Mouse (Mus musculus) midbrain, postnatal 0 days (tissue): ENCODE measurements at regions not wholly inside any gene's neighbourhood (a gene's known extent, or its start where the extent isn't known, plus 50 kb on each side); places are given as distances from the start of the nearest gene placed in this dataset.

Experiments used
- ATAC-seq: fragments of 200-750 bp; cut with Nextera tagmentation; 2 replicates; pipeline ENCODE4 v1.8.0; 2017; ENCODE audit warnings: moderate number of reproducible peaks, mild to moderate bottlenecking, moderate TSS enrichment, moderate library complexity; ENCODE audit not compliant: low FRiP score
- DNase-seq: peaks from one replicate; pipeline ENCODE4 v3.0.0-alpha.2; 2015; ENCODE audit warnings: low spot score
- H3K27ac ChIP-seq: fragments of 300-500 bp; sonication (generic); 2 replicates; pipeline ENCODE4 v1.5.1; 2014; ENCODE audit warnings: low read depth, mild to moderate bottlenecking, low read length, mixed read lengths
- H3K27me3 ChIP-seq: fragments of 300-500 bp; sonication (generic); 2 replicates; pipeline ENCODE4 v1.6.1; 2014; ENCODE audit warnings: low read length, control low read depth, mixed read lengths; ENCODE audit not compliant: insufficient read depth
- H3K36me3 ChIP-seq: fragments of 300-500 bp; sonication (generic); 2 replicates; pipeline ENCODE4 v1.6.1; 2014; ENCODE audit warnings: low read length, control low read depth, mixed read lengths; ENCODE audit not compliant: insufficient read depth
- H3K4me1 ChIP-seq: fragments of 300-500 bp; sonication (generic); 2 replicates; pipeline ENCODE4 v1.6.1; 2014; ENCODE audit warnings: mild to moderate bottlenecking, control low read depth, antibody characterized with exemption, low read length, mixed read lengths; ENCODE audit not compliant: insufficient read depth
- H3K4me2 ChIP-seq: fragments of 300-500 bp; sonication (generic); 2 replicates; pipeline ENCODE4 v1.6.1; 2014; ENCODE audit warnings: low read depth, mild to moderate bottlenecking, low read length, mixed read lengths; ENCODE audit not compliant: poor library complexity, severe bottlenecking
- H3K4me3 ChIP-seq: fragments of 300-500 bp; sonication (generic); 2 replicates; pipeline ENCODE4 v1.5.1; 2014; ENCODE audit warnings: low read depth, mild to moderate bottlenecking, low read length, moderate library complexity
- H3K9ac ChIP-seq: fragments of 300-500 bp; sonication (generic); replicated peaks from 2 replicates; pipeline ENCODE4 v1.6.1; 2014; ENCODE audit warnings: mild to moderate bottlenecking, low read length, moderate library complexity, mixed read lengths; ENCODE audit not compliant: poor library complexity, severe bottlenecking
- H3K9me3 ChIP-seq: fragments of 300-500 bp; sonication (generic); 2 replicates; pipeline ENCODE4 v1.6.1; 2016; ENCODE audit warnings: low read length, control low read depth
- CTCF ChIP-seq: IDR thresholded peaks from 2 replicates; pipeline ENCODE4 v1.5.1; 2016; ENCODE audit warnings: antibody characterized with exemption, mild to moderate bottlenecking
- WGBS: fragments of 180-500 bp; shearing (Covaris S2); extraction: QIAGEN DNeasy Blood & Tissue Kit; methylation state at CpG from one replicate; pipeline ENCODE4 v1.1.7; 2014; 5-methylcytosine and 5-hydroxymethylcytosine counted together

- 72% methylated on average over 5 of the region's 5 CpGs for whole genome bisulfite sequencing
- no peak for TF ChIP-seq CTCF
- H3K9me3 ChIP-seq = no peaks in the 10 kb centered on the region
- no peak for DNase-seq
- H3K27ac ChIP-seq = no peak overlapping the region
- no peak for ATAC-seq
- no peak overlapping the region for H3K4me3 ChIP-seq
- H3K27me3 ChIP-seq = no peaks in the 10 kb centered on the region
- H3K4me2 ChIP-seq = no peak overlapping the region
- no peak overlapping the region for H3K9ac ChIP-seq
- H3K4me1 ChIP-seq = no peaks in the 10 kb centered on the region
- no peaks in the 10 kb centered on the region for H3K36me3 ChIP-seq
Observed at GRCm38 (mm10) chr3:21898241-21898640, 178.2 kb upstream of the Tbl1xr1 start.

- H3K4me2 ChIP-seq = no peak overlapping the region
- WGBS = 74% methylated on average over 2 of the region's 2 CpGs
- no peak overlapping the region for H3K9ac ChIP-seq
- no peak overlapping the region for H3K27ac ChIP-seq
- H3K36me3 ChIP-seq = no peaks in the 10 kb centered on the region
- DNase-seq (peak; percentile 17), ATAC-seq (no peak)
- no peak for TF ChIP-seq CTCF
- no peaks in the 10 kb centered on the region for H3K4me1 ChIP-seq
- no peaks in the 10 kb centered on the region for H3K27me3 ChIP-seq
- no peaks in the 10 kb centered on the region for H3K9me3 ChIP-seq
- H3K4me3 ChIP-seq = no peak overlapping the region
Observed at GRCm38 (mm10) chr3:21905384-21906073, 170.9 kb upstream of the Tbl1xr1 start.

- Histone ChIP-seq H3K4me3 (no peak overlapping the region), H3K9ac (no peak overlapping the region), H3K27ac (no peak overlapping the region), H3K4me2 (no peak overlapping the region), H3K9me3 (no peaks in the 10 kb centered on the region), H3K27me3 (no peaks in the 10 kb centered on the region), H3K4me1 (no peaks in the 10 kb centered on the region), H3K36me3 (no peaks in the 10 kb centered on the region)
- DNase-seq = no peak
- 93% methylated on average over 4 of the region's 4 CpGs for WGBS
- no peak for ATAC-seq
- TF ChIP-seq CTCF = no peak
Observed at GRCm38 (mm10) chr3:21908828-21909227, 167.6 kb upstream of the Tbl1xr1 start.

DNA sequence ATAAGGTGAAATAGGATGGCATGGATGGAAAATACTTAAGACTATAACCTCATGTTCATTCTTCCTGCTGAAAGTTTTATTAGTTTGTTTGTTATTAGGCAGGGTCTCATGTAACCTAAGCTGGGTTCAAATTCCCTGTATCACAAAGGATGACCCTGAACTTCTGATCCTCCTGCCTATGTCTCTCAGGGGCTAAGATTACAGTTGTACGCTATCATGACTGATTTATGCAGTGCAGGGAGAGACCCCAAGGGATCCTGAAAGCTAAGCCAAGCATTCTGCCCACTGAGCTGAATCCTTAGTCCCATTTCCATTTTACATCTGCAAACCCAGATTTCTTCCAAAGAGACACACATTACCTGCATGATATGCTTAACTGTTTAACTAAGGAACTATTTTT lies 166.4 kb upstream of the Tbl1xr1 start:
- H3K27ac ChIP-seq = no peak overlapping the region
- H3K36me3 ChIP-seq = no peaks in the 10 kb centered on the region
- H3K4me3 ChIP-seq = no peak overlapping the region
- 50% methylated on average over 1 of the region's 1 CpGs for WGBS
- DNase-seq (no peak), ATAC-seq (no peak)
- TF ChIP-seq CTCF = no peak
- H3K27me3 ChIP-seq = no peaks in the 10 kb centered on the region
- H3K4me2 ChIP-seq = no peak overlapping the region
- H3K9me3 ChIP-seq = no peaks in the 10 kb centered on the region
- H3K4me1 ChIP-seq = no peaks in the 10 kb centered on the region
- H3K9ac ChIP-seq = no peak overlapping the region

DNA sequence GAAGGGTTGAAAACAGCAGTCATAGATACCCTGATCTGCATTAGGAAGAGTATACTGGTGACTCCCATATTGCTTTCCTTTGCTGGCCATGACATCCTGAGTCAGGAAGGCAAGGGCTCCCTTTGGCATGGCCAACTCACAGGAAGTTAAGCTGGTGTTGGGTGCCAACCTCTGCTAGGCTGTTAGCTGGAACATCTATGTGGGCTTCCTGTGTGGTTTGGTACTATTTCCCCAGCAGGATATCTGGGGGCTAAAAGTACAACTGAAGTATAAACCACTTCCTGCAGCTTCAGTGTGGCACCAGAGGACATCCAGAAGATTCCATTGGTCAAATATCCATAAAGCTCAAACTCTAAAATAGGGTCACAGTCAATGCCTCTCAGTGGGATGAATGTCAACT lies 165.4 kb upstream of the Tbl1xr1 start:
- ATAC-seq = no peak
- Histone ChIP-seq H3K4me3 (no peak overlapping the region), H3K4me2 (no peak overlapping the region), H3K27ac (no peak overlapping the region), H3K36me3 (no peaks in the 10 kb centered on the region), H3K27me3 (no peaks in the 10 kb centered on the region), H3K4me1 (no peaks in the 10 kb centered on the region), H3K9me3 (0 out of 2 replicates have a peak, but pooled peaks cover 7% of the 10 kb centered on the region), H3K9ac (no peak overlapping the region)
- DNase-seq = no peak
- TF ChIP-seq CTCF = no peak

DNA sequence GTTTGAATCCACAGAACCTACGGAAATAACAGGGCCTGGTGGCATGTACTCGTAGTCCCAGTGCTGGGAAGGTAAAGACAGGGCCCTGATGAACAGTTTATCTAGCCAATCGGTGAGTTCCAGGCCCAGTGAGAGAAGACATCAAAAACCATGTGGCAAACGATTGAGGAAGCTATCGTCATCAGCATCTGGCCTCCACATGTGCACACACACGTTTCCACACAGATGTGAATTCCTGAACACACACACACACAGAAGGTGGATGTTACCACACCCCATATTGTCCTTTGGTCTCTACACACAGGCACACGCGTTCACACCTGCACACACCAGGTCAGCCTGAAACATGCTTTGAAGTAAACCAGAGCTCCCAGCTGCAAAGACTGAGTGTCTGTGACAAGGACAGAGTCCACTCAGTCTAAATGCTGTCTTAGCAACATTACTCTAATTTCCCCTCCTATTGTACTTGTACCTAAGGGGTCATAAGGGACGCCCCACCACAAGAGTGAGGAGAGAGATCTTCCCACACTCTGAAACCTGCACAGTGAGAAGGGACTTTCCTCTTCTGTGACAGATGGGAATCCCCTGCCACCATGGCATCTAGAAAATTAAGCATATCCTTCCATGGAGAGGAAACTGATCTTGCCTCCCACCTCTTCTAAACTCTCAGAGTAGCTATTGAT lies 159.1 kb upstream of the Tbl1xr1 start:
- Histone ChIP-seq H3K36me3 (no peaks in the 10 kb centered on the region), H3K4me3 (no peak overlapping the region), H3K9me3 (0 out of 2 replicates have a peak, but pooled peaks cover 7% of the 10 kb centered on the region), H3K9ac (no peak overlapping the region), H3K27me3 (no peaks in the 10 kb centered on the region), H3K4me1 (no peaks in the 10 kb centered on the region), H3K4me2 (no peak overlapping the region), H3K27ac (no peak overlapping the region)
- WGBS = 91% methylated on average over 9 of the region's 9 CpGs
- ATAC-seq (no peak), DNase-seq (no peak)
- no peak for TF ChIP-seq CTCF
